Mouse (Mus musculus) liver, adult 2 months (tissue): ENCODE data around the gene 1700020A23Rik. TPM values are rescaled to one million over a fixed set of nuclear protein-coding genes. Genes with fewer than 3 reads are reported as not detected.

Experiments used
- DNase-seq: peaks from one replicate; pipeline ENCODE4 v3.0.0-alpha.2; 2011; ENCODE audit warnings: low read depth, low spot score; ENCODE audit errors: extremely low read depth
- H3K27ac ChIP-seq: fragments of 200-500 bp; replicated peaks from 2 replicates; pipeline ENCODE4 v1.5.1; 2012; ENCODE audit warnings: low read depth, mild to moderate bottlenecking, control low read depth, inconsistent platforms, low read length; ENCODE audit not compliant: insufficient read depth
- H3K27me3 ChIP-seq: fragments of 200-500 bp; 2 replicates; pipeline ENCODE4 v1.6.1; 2012; ENCODE audit warnings: mild to moderate bottlenecking, moderate library complexity, low read length, inconsistent platforms; ENCODE audit not compliant: control insufficient read depth, insufficient read depth
- H3K36me3 ChIP-seq: fragments of 200-500 bp; 2 replicates; pipeline ENCODE4 v1.6.1; 2012; ENCODE audit warnings: low read length, inconsistent platforms; ENCODE audit not compliant: control insufficient read depth, insufficient read depth
- H3K4me1 ChIP-seq: fragments of 200-500 bp; 2 replicates; pipeline ENCODE4 v1.6.1; 2011; ENCODE audit warnings: low read length; ENCODE audit not compliant: control insufficient read depth, insufficient read depth
- H3K4me3 ChIP-seq: fragments of 200-500 bp; 2 replicates; pipeline ENCODE4 v1.5.1; 2011; ENCODE audit warnings: low read depth, mild to moderate bottlenecking, control low read depth, low read length, moderate library complexity; ENCODE audit not compliant: insufficient read depth
- H3K79me2 ChIP-seq: fragments of 200-500 bp; 2 replicates; pipeline ENCODE4 v1.6.1; 2012; ENCODE audit warnings: inconsistent platforms, mild to moderate bottlenecking, low read length, moderate library complexity; ENCODE audit not compliant: control insufficient read depth, insufficient read depth
- H3K9ac ChIP-seq: fragments of 200-500 bp; 2 replicates; pipeline ENCODE4 v1.6.1; 2012; ENCODE audit warnings: low read depth, mild to moderate bottlenecking, control low read depth, inconsistent platforms, low read length
- CTCF ChIP-seq: fragments of 200-500 bp; IDR thresholded peaks from 2 replicates; pipeline ENCODE4 v1.5.1; 2011; ENCODE audit warnings: low read depth, low read length, control low read depth
- POLR2A ChIP-seq: fragments of 200-500 bp; IDR thresholded peaks from 2 replicates; pipeline ENCODE4 v1.6.1; 2011; ENCODE audit warnings: low read length, control low read depth; ENCODE audit not compliant: insufficient read depth; ENCODE audit errors: extremely low read depth
- WGBS: fragments of 180-500 bp; shearing (Covaris S2); methylation state at CpG from one replicate; pipeline ENCODE4 v1.1.7; 2018; 5-methylcytosine and 5-hydroxymethylcytosine counted together
- polyA plus RNA-seq: library from polyadenylated mRNA; depleted of rRNA; stranded (reverse); fragments of >200 nt; gene quantifications from 2 replicates; pipeline ENCODE4 v1.2.3, GENCODE M21; 2012
- total RNA-seq: library from RNA; depleted of rRNA; stranded (reverse); fragments of >200 nt; gene quantifications from 2 replicates; pipeline ENCODE4 v1.2.3, GENCODE M21; 2014

Gene 1700020A23Rik
- total and polyA plus RNA-seq, 2 experiments = not detected

DNA sequence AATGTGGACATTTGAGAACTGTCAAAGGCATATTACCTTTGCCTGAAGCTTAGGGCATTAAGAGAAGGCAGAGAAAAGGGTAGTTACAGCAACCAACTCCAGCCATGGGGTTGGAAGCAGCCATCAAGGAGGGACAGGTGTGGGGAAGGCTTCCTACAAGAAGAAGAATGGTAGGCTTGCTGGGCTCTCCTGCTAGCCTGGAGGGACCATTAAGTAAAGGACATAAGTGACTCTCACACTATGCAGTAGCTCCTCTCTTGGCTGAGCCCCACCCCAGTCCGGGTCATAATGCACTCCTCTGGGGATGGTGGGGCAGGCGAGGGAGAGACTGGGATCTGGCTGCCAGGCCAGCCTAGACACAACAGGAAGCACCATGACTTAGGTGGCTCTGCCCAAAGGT lies 1.1 kb downstream of the 1700020A23Rik start, which contains the start of gene Tmem239:
Tmem239 (plus strand) TSS at position 301 of the 400 bp plus-strand sequence.
- Histone ChIP-seq H3K79me2 (no peaks in the 10 kb centered on the region), H3K27ac (no peak within 1 kb of the TSS), H3K4me1 (no peaks in the 10 kb centered on the region), H3K36me3 (no peaks in the 10 kb centered on the region), H3K27me3 (no peaks in the 10 kb centered on the region), H3K4me3 (no peak within 1 kb of the TSS), H3K9ac (no peak within 1 kb of the TSS)
- 100% methylated on average over 2 of the region's 2 CpGs for WGBS
- TF ChIP-seq CTCF = no peak
- no peak for TF ChIP-seq POLR2A
- no peak for DNase-seq

GRCm38 (mm10) chr2:130408194-130408593 lies 3.1 kb downstream of the 1700020A23Rik start:
- H3K27ac ChIP-seq = no peak overlapping the region
- H3K4me3 ChIP-seq = no peak overlapping the region
- H3K9ac ChIP-seq = no peak overlapping the region
- TF ChIP-seq POLR2A = no peak
- TF ChIP-seq CTCF = no peak
- no peak for DNase-seq
- H3K79me2 ChIP-seq = no peaks in the 10 kb centered on the region
- H3K4me1 ChIP-seq = no peaks in the 10 kb centered on the region
- 25% methylated on average over 6 of the region's 6 CpGs for WGBS
- H3K36me3 ChIP-seq = no peaks in the 10 kb centered on the region
- H3K27me3 ChIP-seq = no peaks in the 10 kb centered on the region

GRCm38 (mm10) chr2:130411558-130412495 lies 6.8 kb downstream of the 1700020A23Rik start:
- H3K4me1 ChIP-seq = no peaks in the 10 kb centered on the region
- H3K9ac ChIP-seq = no peak overlapping the region
- no peaks in the 10 kb centered on the region for H3K27me3 ChIP-seq
- 34% methylated on average over 16 of the region's 16 CpGs for WGBS
- no peak overlapping the region for H3K27ac ChIP-seq
- no peaks in the 10 kb centered on the region for H3K79me2 ChIP-seq
- H3K4me3 ChIP-seq = no peak overlapping the region
- H3K36me3 ChIP-seq = no peaks in the 10 kb centered on the region
- TF ChIP-seq POLR2A = no peak
- peak; percentile 95 for TF ChIP-seq CTCF
- peak; percentile 43 for DNase-seq

GRCm38 (mm10) chr2:130412775-130413174 lies 7.7 kb downstream of the 1700020A23Rik start:
- no peak for DNase-seq
- Histone ChIP-seq H3K79me2 (no peaks in the 10 kb centered on the region), H3K27ac (no peak overlapping the region), H3K36me3 (no peaks in the 10 kb centered on the region), H3K27me3 (no peaks in the 10 kb centered on the region), H3K4me3 (no peak overlapping the region), H3K9ac (no peak overlapping the region), H3K4me1 (no peaks in the 10 kb centered on the region)
- 77% methylated on average over 3 of the region's 3 CpGs for WGBS
- no peak for TF ChIP-seq CTCF
- no peak for TF ChIP-seq POLR2A

DNA sequence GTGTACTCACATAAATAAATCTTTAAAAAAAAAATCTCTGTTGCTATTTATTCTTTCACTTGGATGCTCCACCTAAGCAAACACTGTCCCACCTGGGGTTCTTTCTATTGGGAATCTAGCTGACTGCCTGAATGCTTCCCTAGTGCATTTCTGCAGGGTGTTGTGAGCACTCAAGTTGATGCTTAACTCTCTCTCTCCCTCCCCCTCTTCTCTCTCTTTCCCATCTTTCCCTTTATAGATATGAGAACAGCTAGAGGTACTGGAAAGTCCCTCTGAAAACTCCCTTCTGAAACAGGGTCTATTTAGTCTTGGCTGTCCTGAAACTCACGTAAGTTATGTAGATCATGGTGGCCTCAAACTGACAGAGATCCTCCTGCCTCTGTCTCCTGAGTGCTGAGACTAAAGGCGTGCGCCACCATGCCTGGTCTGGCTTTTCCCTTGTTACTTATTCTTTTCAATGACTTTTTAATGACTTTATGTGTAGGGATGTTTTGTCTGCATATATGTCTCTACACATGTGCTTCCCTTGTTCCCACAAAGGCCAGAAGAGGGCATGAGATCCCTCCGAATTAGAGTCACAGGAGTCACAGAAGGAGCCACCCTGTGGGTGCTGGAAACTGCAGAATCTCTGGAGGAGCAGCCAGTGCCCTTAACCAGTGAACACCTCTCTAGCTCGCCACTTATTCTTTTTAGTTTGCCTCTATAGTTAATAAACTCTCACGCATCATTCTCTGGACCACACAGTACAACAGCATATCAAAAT lies 9.2 kb downstream of the 1700020A23Rik start:
- no peak overlapping the region for H3K9ac ChIP-seq
- 79% methylated on average over 6 of the region's 6 CpGs for WGBS

More for the DNA sequence above, 9.2 kb downstream of the 1700020A23Rik start:
- no peak overlapping the region for H3K4me3 ChIP-seq
- no peaks in the 10 kb centered on the region for H3K27me3 ChIP-seq
- TF ChIP-seq POLR2A (no peak), CTCF (0 out of 2 replicates have a peak, but pooled peaks have one; percentile 5)
- H3K27ac ChIP-seq = no peak overlapping the region
- no peaks in the 10 kb centered on the region for H3K4me1 ChIP-seq
- peaks cover 4% of the 10 kb centered on the region for H3K36me3 ChIP-seq
- DNase-seq = no peak
- H3K79me2 ChIP-seq = no peaks in the 10 kb centered on the region
